Mouse (Mus musculus): Measurements from ENCODE around the gene Slc7a5. TPM values are rescaled to one million over a fixed set of nuclear protein-coding genes. Genes with fewer than 3 reads are reported as not detected.

Gene Slc7a5
- total RNA-seq, 1 experiment: 173 TPM

GRCm38 (mm10) chr8:121947047-121947752 lies 39.7 kb upstream of the Slc7a5 start:
- H3K9ac ChIP-seq (ENCODE audit: insufficient read depth, low read depth, low read length, poor library complexity, severe bottlenecking): peak overlapping the region; percentile 66
- H3K36me3 ChIP-seq (ENCODE audit: control insufficient read depth, insufficient read depth, low read length, poor library complexity, severe bottlenecking): no peaks in the 10 kb centered on the region
- peaks cover 0 to 18% of the 10 kb centered on the region in 2 experiments; a peak in 1 of 4 replicates for H3K4me1 ChIP-seq (ENCODE audit: control insufficient read depth in 2 of 2, insufficient read depth in 2 of 2, low read length in 2 of 2, poor library complexity in 1 of 2)
- in situ Hi-C loops (cut with MboI; ENCODE audit: low sequenced_read_pairs in 2 of 2, unreplicated experiment in 2 of 2): no loop called here
- no peak for TF ChIP-seq CHD2 (IDR thresholded peaks at IDR 0.05; ENCODE audit: low read depth, low read length)
- no peak for TF ChIP-seq ZNF384 (IDR thresholded peaks at IDR 0.05; ENCODE audit: low read depth, low read length)
- H3K9me3 ChIP-seq (ENCODE audit: control insufficient read depth, insufficient read depth, low read depth, low read length): no peaks in the 10 kb centered on the region
- H3K4me3 ChIP-seq (ENCODE audit: insufficient read depth in 1 of 2, low read depth in 1 of 2, low read length in 2 of 2, poor library complexity in 1 of 2, severe bottlenecking in 1 of 2): peak overlapping the region; percentile 42 to 61
- H3K27ac ChIP-seq (ENCODE audit: insufficient read depth, low read depth, low read length, poor library complexity, severe bottlenecking): no peak overlapping the region
- DNase-seq (ENCODE audit: low read depth, low spot score): no peak

DNA sequence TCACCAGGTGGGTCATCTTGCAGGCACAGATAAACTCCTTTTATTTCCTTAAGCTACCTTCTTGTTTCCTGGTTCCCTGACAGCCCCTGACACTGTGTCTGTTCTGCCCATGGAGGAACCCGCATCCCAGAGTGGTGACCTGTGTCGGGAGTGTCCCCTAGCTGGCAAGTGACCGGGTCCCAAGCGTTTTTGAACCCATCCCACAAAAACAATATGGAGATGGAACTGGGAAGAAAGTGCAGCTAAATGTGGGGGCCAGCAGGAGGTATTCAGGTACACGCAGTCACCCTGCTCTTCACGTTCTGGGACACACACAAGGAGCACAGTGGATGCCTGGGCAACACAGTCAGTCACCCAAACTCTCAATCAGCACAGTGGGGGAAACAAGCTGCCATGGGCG lies 38.9 kb upstream of the Slc7a5 start:
- TF ChIP-seq MAFK (IDR thresholded peaks at IDR 0.05; ENCODE audit: insufficient read depth, low read depth, low read length) (no peak), CHD2 (IDR thresholded peaks at IDR 0.05; ENCODE audit: low read depth, low read length) (no peak), ZC3H11A (IDR thresholded peaks at IDR 0.05; ENCODE audit: borderline replicate concordance, low read depth, low read length) (no peak), HCFC1 (IDR thresholded peaks at IDR 0.05; ENCODE audit: borderline replicate concordance, insufficient read depth, low read length) (no peak)
- Histone ChIP-seq H3K4me1 (ENCODE audit: control insufficient read depth in 2 of 2, insufficient read depth in 2 of 2, low read length in 2 of 2, poor library complexity in 1 of 2) (peaks cover 0 to 16% of the 10 kb centered on the region in 2 experiments; a peak in 1 of 4 replicates), H3K27ac (ENCODE audit: insufficient read depth, low read depth, low read length, poor library complexity, severe bottlenecking) (no peak overlapping the region), H3K9ac (ENCODE audit: insufficient read depth, low read depth, low read length, poor library complexity, severe bottlenecking) (no peak overlapping the region), H3K9me3 (ENCODE audit: control insufficient read depth, insufficient read depth, low read depth, low read length) (no peaks in the 10 kb centered on the region), H3K36me3 (ENCODE audit: control insufficient read depth, insufficient read depth, low read length, poor library complexity, severe bottlenecking) (no peaks in the 10 kb centered on the region), H3K4me3 (ENCODE audit: insufficient read depth in 1 of 2, low read depth in 1 of 2, low read length in 2 of 2, poor library complexity in 1 of 2, severe bottlenecking in 1 of 2) (no peak overlapping the region)
- in situ Hi-C loops (cut with MboI; ENCODE audit: low sequenced_read_pairs in 2 of 2, unreplicated experiment in 2 of 2): no loop called here
- DNase-seq (ENCODE audit: low read depth, low spot score): no peak

- no peak within 1 kb of the TSS for H3K27ac ChIP-seq (ENCODE audit: insufficient read depth, low read depth, low read length, poor library complexity, severe bottlenecking)
- no peak within 1 kb of the TSS for H3K9ac ChIP-seq (ENCODE audit: insufficient read depth, low read depth, low read length, poor library complexity, severe bottlenecking)
- H3K4me3 ChIP-seq (ENCODE audit: insufficient read depth in 1 of 2, low read depth in 1 of 2, low read length in 2 of 2, poor library complexity in 1 of 2, severe bottlenecking in 1 of 2): no peak within 1 kb of the TSS
- no peak for TF ChIP-seq HCFC1 (IDR thresholded peaks at IDR 0.05; ENCODE audit: borderline replicate concordance, insufficient read depth, low read length)
- TF ChIP-seq ZC3H11A (IDR thresholded peaks at IDR 0.05; ENCODE audit: borderline replicate concordance, low read depth, low read length): no peak
- no peak for TF ChIP-seq ZNF384 (IDR thresholded peaks at IDR 0.05; ENCODE audit: low read depth, low read length)
- no peak for TF ChIP-seq MAFK (IDR thresholded peaks at IDR 0.05; ENCODE audit: insufficient read depth, low read depth, low read length)
- no peak for TF ChIP-seq CHD2 (IDR thresholded peaks at IDR 0.05; ENCODE audit: low read depth, low read length)
- H3K4me1 ChIP-seq (ENCODE audit: control insufficient read depth in 2 of 2, insufficient read depth in 2 of 2, low read length in 2 of 2, poor library complexity in 1 of 2): peaks cover 0 to 16% of the 10 kb centered on the region in 2 experiments; a peak in 1 of 4 replicates
- in situ Hi-C loops (cut with MboI; ENCODE audit: low sequenced_read_pairs in 2 of 2, unreplicated experiment in 2 of 2): no loop called here
- H3K9me3 ChIP-seq (ENCODE audit: control insufficient read depth, insufficient read depth, low read depth, low read length): no peaks in the 10 kb centered on the region
- no peak for DNase-seq (ENCODE audit: low read depth, low spot score)
- no peaks in the 10 kb centered on the region for H3K36me3 ChIP-seq (ENCODE audit: control insufficient read depth, insufficient read depth, low read length, poor library complexity, severe bottlenecking)
Observed at GRCm38 (mm10) chr8:121944831-121945230, 37.3 kb upstream of the Slc7a5 start, which contains the start of gene Car5a. Car5a (minus strand) TSS chr8:121944904.

GRCm38 (mm10) chr8:121943716-121944115 lies 36.2 kb upstream of the Slc7a5 start:
- Histone ChIP-seq H3K36me3 (ENCODE audit: control insufficient read depth, insufficient read depth, low read length, poor library complexity, severe bottlenecking) (no peaks in the 10 kb centered on the region), H3K9me3 (ENCODE audit: control insufficient read depth, insufficient read depth, low read depth, low read length) (no peaks in the 10 kb centered on the region), H3K4me1 (ENCODE audit: control insufficient read depth in 2 of 2, insufficient read depth in 2 of 2, low read length in 2 of 2, poor library complexity in 1 of 2) (peaks cover 0 to 16% of the 10 kb centered on the region in 2 experiments; a peak in 1 of 4 replicates), H3K27ac (ENCODE audit: insufficient read depth, low read depth, low read length, poor library complexity, severe bottlenecking) (no peak overlapping the region), H3K4me3 (ENCODE audit: insufficient read depth in 1 of 2, low read depth in 1 of 2, low read length in 2 of 2, poor library complexity in 1 of 2, severe bottlenecking in 1 of 2) (no peak overlapping the region), H3K9ac (ENCODE audit: insufficient read depth, low read depth, low read length, poor library complexity, severe bottlenecking) (no peak overlapping the region)
- TF ChIP-seq MAFK (IDR thresholded peaks at IDR 0.05; ENCODE audit: insufficient read depth, low read depth, low read length) (no peak), ZNF384 (IDR thresholded peaks at IDR 0.05; ENCODE audit: low read depth, low read length) (no peak), HCFC1 (IDR thresholded peaks at IDR 0.05; ENCODE audit: borderline replicate concordance, insufficient read depth, low read length) (no peak), ZC3H11A (IDR thresholded peaks at IDR 0.05; ENCODE audit: borderline replicate concordance, low read depth, low read length) (no peak), CHD2 (IDR thresholded peaks at IDR 0.05; ENCODE audit: low read depth, low read length) (no peak)
- in situ Hi-C loops (cut with MboI; ENCODE audit: low sequenced_read_pairs in 2 of 2, unreplicated experiment in 2 of 2): no loop called here
- no peak for DNase-seq (ENCODE audit: low read depth, low spot score)

Measured in ES-E14 (cell line).